ENCODE assay signal across 21 mouse cellular contexts in genomic region chr19:17314451-17314850, GRCm38 (mm10).
"Had no signal": no experiment of that assay in that cellular context is flagged by ENCODE, and none has a peak within 500 bp of the region (broad histone marks: within the 10 kb centered on the region; RNA-seq: fewer than 3 reads in every experiment).

No protein-coding gene starts in this region.

- H3K27me3 ChIP-seq: intestine, embryonic 15.5 days; limb, embryonic 12.5 days; limb, embryonic 15.5 days; megakaryocyte, embryonic 14.5 days; neural tube, embryonic 12.5 days; neural tube, embryonic 15.5 days; stomach, embryonic 15.5 days had no signal

- H3K9me3 ChIP-seq: intestine, embryonic 15.5 days; limb, embryonic 12.5 days; limb, embryonic 15.5 days; megakaryocyte, embryonic 14.5 days; midbrain, embryonic 10.5 days; neural tube, embryonic 12.5 days; neural tube, embryonic 15.5 days; stomach, embryonic 15.5 days had no signal

- DNase-seq: kidney, adult 11 months; kidney, adult 9 months; kidney, postnatal 14 days; layer of hippocampus, postnatal 36 days; lung, adult 18-20 months; lung, postnatal 4 days; midbrain, embryonic 14.5 days; retina, postnatal 1 day; right cerebral cortex, postnatal 25 days; spleen, adult 18-20 months; thymus, postnatal 25 days had no signal

- H3K27ac ChIP-seq: intestine, embryonic 15.5 days; left cerebral cortex, adult 2 months; limb, embryonic 12.5 days; limb, embryonic 15.5 days; liver, embryonic 14.5 days; midbrain, embryonic 10.5 days; neural tube, embryonic 12.5 days; neural tube, embryonic 15.5 days; stomach, embryonic 15.5 days had no signal

- H3K4me3 ChIP-seq: intestine, embryonic 15.5 days; left cerebral cortex, adult 2 months; limb, embryonic 12.5 days; limb, embryonic 15.5 days; megakaryocyte, embryonic 14.5 days; midbrain, embryonic 10.5 days; neural tube, embryonic 12.5 days; neural tube, embryonic 15.5 days; stomach, embryonic 15.5 days had no signal

- H3K4me1 ChIP-seq: intestine, embryonic 15.5 days; limb, embryonic 12.5 days; limb, embryonic 15.5 days; midbrain, embryonic 10.5 days; neural tube, embryonic 12.5 days; neural tube, embryonic 15.5 days; stomach, embryonic 15.5 days had no signal

- H3K36me3 ChIP-seq: intestine, embryonic 15.5 days; limb, embryonic 12.5 days; limb, embryonic 15.5 days; midbrain, embryonic 10.5 days; neural tube, embryonic 12.5 days; neural tube, embryonic 15.5 days; stomach, embryonic 15.5 days had no signal

- ATAC-seq: intestine, embryonic 15.5 days had no signal

- H3K4me2 ChIP-seq: intestine, embryonic 15.5 days; limb, embryonic 12.5 days; limb, embryonic 15.5 days; neural tube, embryonic 12.5 days; neural tube, embryonic 15.5 days; stomach, embryonic 15.5 days had no signal

- H3K9ac ChIP-seq: intestine, embryonic 15.5 days; limb, embryonic 12.5 days; limb, embryonic 15.5 days; liver, embryonic 14.5 days; neural tube, embryonic 12.5 days; neural tube, embryonic 15.5 days; stomach, embryonic 15.5 days had no signal
